Mouse (Mus musculus): ENCODE measurements around the gene Emc8. TPM values are rescaled to one million over a fixed set of nuclear protein-coding genes. Genes with fewer than 3 reads are reported as not detected.

Emc8 gene
- 10 to 100 TPM; 65.2 to 67.0 TPM for total RNA-seq (2021)

DNA sequence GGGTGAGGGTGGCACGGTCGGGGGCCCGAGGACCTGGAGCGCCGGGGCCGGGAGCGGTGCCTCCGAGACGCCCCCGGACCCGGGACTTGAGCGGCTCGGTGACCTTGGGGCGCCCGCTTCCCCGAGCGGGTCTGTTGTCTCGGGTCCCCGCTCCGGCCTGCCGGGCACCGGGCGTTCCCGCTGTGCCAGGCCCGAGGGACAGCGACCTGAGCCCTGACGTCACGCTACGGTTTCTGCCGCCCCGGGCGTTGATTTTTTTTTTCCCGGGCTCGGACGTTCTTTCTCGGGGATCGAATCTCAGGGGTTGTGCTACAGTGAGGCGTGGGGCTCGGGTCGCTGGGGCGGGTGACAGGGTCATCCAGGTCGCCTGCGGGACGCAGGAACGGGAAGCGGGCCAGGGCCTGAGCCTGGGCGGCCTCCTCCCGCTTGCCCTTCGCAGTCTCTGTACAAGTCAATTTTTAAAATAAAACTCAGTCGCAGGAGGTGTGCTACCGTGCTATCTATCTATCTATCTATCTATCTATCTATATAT, at the start of gene Emc8:
TSS of gene Emc8 (minus strand) at position 200 of the 532 bp plus-strand sequence.
- DNase-seq (ENCODE audit: low spot score in 2 of 2): no peak
- intact Hi-C loops (cut with DNase I): no loop called here

DNA sequence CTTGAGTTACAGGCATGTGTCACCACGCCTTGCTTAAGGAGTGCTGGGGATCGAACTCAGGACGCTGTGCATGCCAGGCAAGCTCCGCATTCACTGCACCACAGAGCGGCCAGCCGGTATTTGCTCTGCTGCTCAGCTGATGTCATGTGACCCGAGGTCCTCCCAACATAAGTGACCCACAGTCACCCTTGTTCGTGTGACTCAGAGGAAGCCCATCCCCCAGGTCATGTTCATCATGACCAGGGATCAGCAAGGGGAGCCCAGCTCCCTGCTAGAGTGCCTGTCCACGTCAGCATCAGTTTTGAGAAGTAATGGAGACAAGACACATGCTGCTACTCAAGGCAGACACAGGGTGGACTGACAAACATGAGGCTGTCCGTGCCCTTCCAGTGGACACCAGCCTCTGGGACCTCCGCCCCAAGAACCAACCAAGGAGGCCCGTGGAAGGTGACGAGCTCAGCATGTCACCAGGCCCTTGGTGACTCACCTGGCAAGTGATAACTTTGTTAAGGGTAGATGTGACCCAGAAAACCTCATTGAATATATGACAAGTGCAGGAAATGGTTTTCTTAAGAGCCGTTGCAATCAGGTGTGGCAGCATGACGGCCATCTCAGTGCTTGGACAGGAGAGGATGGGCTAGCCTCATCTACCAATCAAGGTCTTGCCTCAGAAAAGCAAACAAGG, 47.8 kb upstream of the Emc8 start:
- intact Hi-C loops (cut with DNase I): no loop called here
- DNase-seq (ENCODE audit: low spot score in 2 of 2): no peak

DNA sequence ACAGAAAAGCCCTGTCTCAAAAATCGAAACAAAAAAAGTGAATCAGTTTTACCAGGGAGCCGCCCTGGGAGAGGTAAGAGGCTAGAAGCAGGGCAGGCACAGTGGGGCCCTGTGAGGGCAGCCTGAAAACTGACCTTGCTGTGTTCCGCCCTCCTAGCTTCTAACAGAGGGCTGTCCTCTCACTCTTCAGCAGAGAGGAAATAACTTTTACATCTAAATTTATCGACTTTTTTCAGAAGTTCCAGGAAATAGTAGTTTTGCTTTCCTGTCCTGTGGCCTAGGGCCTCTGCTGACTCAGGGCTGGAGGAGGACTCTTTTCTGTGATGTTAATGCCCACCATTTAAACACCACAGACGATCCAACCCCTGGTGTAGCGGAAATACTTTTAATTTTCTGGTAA, 46.8 kb upstream of the Emc8 start:
- no peak for DNase-seq (ENCODE audit: low spot score in 2 of 2)
- intact Hi-C loops (cut with DNase I): no loop called here

DNA sequence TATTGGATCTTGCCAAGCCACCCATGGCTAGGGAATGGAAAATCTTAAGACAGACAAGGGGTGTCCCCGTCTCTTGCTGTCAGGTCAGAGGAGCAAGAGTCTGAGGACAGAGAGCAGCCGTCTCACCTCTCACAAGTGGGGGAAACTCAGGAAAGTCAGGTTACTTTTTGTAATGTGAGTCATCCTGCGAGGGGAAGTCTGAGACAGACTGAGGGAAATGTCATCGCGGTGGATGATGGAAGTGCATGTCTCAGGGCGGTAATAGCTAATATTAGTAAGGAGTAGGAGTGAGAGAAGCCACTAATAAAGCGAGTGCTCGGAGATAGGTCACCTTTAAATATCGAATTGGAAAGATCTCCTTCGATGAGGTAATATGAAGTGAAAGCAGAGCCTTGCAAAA, 40.8 kb upstream of the Emc8 start:
- no peak for DNase-seq (ENCODE audit: low spot score in 2 of 2)
- intact Hi-C loops (cut with DNase I): no loop called here

DNA sequence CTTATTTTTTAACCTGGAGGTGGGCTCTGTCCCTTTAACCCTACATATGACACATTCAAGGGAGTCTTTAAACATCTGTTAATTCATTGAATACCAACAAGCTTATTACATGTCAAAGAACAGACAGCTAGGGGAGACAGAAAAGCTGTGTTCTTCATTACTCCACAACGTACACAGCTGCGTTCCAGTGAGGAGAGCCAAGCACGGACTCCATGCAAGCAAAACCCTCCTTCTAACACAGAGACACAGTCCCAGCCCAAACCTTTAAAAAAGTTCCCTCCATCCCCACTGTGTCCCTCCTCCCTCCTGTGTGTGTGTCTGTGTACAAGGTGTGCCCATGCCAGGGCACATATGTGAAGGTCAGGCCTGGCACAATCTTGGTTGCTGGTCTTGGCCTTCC, 37.8 kb upstream of the Emc8 start:
- no peak for DNase-seq (ENCODE audit: low spot score in 2 of 2)
- intact Hi-C loops (cut with DNase I): no loop called here

DNA sequence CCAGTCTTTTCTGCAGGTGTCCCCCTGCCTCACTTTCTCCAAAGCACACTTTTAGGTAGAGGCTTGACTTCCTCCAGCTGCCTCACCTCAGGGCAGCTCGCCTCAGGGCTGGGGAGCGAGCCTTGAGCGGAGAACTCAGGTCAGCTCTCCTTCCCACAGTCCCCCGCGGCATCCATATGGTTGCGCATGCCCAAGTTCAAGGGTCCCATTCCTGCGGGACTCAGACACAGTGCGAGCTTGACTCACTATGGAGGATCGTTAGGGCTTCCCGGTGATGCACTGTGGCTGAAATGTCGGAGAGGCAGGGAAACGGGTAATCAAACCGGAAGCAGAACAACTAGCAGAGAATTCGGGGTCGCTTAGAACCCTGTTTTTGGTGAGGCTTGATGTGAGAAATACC, 36.8 kb upstream of the Emc8 start:
- intact Hi-C loops (cut with DNase I): no loop called here
- no peak for DNase-seq (ENCODE audit: low spot score in 2 of 2)

DNA sequence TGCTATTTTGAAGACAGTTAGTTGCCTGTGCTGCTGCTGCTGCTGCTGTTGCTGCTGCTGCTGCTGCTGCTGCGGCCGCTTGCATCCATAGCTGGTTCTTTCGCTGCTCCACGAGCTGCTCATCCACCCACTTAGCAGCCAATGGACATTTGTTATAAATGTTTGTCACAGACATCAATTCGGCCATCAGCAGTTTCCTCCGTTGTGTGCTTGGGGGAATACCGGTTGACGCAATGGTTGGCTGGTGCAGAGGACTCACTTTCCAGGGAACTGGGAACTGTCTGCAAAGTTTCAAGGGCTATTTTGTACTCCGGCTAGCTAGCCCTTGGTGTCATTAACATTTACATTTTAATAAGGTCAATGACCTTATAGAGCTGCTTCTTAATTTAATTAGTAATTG, 35.8 kb upstream of the Emc8 start:
- no peak for DNase-seq (ENCODE audit: low spot score in 2 of 2)
- intact Hi-C loops (cut with DNase I): no loop called here

DNA sequence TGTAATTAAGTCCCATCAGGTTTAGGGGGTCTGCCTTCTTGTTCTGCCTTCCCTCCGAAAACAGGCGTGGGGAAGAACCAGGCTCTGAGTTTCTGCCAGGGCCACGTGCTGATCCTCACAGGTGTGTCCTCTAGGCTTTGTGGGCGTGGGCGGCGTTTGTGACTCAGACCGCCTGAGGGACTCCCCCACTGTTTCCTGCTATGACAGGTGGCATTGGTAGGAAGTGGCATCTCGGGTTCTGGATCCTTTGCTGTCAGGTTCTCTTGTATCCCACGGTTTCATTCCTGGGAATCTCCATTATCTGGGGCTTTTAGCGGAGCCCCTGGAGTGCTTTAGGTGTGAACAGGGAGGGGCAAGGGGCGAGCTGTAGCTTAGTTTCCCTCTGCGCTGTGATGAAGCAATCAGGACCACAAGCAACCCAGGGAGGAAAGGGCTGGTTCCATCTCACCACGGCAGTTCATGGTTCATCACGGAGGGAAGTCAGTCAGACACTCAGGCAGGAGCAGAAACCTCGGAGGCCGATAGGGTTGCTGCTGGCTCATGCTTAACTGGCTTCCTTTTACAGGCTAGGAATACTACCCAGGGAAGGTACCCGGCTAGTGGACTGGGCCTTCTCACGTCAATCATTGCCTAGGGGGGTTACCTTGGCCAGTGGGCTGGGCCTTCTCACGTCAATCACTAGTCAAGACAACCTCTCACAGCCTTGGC, 33.5 kb upstream of the Emc8 start:
- DNase-seq (ENCODE audit: low spot score in 2 of 2): peak in 1 of 2 experiments; percentile 46

DNA sequence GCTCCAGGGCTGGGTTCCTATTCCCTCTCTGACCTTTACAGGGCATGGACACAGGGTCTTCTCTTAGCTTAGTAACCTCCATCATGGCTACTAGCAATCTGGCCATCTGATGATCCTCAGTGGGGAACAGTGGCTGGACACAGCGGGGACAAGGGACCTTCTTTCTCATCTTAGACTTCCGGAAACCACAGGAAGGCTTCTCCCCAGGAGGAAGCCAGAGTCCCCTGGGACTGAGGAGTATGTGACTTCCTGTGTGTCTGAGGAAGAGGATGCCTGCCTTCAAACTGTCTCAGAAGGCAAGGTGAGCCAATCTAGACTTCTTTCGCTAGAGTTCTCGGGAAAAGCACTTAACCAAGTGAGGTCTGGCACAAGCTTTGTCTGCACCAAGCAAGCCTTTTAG, 31.7 kb upstream of the Emc8 start:
- no peak for DNase-seq (ENCODE audit: low spot score in 2 of 2)
- intact Hi-C loops (cut with DNase I): no loop called here

More for the DNA sequence above, 33.5 kb upstream of the Emc8 start:
- intact Hi-C loops (cut with DNase I): no loop called here

DNA sequence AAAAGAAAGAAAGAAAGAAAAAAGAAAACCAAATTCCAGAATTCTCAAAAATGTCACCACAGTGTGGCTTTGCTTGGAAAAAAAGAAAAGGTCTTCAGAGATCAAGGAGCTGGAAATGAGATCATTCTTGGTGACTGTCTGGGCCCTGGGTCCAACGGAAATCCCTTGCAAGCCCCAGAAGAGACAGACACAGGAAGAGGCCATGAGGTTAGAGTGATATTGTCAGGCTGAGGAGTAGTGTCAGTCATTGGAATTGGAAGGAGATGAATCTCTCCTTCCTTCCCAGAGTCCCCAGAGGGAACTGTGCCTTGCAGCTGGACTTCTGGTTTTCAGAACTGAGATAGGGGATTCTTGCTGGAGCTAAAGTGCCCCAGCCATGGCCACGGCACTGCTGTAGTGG, 31.2 kb upstream of the Emc8 start:
- DNase-seq (ENCODE audit: low spot score in 2 of 2): no peak
- intact Hi-C loops (cut with DNase I): no loop called here

DNA sequence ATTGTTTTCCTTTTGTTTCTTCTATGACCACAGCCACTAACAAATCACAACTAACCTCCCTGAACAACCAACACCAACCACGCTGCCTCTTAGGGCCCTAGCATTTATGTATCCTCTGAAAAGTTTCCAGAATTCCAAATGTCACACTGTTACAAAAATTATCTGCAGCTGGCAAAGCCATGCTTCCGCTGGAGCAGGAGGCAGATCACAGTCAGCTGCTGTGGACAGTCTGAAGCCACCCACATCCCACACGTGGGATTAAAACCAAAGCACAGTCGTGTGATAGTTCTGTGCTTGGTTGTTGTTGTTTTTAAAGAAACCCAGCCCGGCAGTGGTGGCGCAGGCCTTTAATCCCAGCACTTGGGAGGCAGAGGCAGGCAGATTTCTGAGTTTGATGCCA, 30.7 kb upstream of the Emc8 start:
- intact Hi-C loops (cut with DNase I): no loop called here
- no peak for DNase-seq (ENCODE audit: low spot score in 2 of 2)

DNA sequence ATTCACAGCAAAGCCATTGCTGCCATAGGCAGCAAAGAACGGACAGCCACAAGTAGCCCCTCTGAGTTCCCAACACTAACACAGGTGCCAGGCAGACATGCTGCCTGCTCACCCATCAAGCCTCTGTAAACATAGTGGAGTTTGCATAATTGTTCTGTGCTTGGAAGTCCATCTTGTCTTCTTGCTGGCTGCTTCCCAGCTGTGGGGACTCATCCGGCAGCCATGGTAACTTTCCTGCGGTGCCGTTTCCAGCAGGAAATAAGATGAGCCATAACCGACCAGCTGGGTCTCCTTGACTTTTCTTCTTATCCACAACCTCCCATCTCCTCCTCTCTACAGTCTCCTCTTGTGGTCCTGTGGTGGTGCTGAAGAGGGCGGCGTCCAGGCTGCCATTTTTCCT, 30.1 kb upstream of the Emc8 start:
- intact Hi-C loops (cut with DNase I): no loop called here
- no peak for DNase-seq (ENCODE audit: low spot score in 2 of 2)

DNA sequence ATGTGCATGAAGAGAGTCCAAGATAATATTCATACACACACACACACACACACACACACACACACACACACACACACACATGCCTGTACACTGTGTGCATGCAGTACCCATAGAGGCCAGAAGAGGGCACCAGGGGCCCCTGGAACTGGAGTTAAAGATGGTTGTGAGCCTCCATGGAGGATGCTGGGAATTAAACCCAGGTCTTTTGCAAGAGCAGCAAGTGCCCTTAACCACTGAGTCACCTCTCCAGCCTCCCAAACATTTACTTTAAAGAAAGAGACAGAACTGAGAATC, 29.6 kb upstream of the Emc8 start:
- intact Hi-C loops (cut with DNase I): no loop called here
- no peak for DNase-seq (ENCODE audit: low spot score in 2 of 2)

DNA sequence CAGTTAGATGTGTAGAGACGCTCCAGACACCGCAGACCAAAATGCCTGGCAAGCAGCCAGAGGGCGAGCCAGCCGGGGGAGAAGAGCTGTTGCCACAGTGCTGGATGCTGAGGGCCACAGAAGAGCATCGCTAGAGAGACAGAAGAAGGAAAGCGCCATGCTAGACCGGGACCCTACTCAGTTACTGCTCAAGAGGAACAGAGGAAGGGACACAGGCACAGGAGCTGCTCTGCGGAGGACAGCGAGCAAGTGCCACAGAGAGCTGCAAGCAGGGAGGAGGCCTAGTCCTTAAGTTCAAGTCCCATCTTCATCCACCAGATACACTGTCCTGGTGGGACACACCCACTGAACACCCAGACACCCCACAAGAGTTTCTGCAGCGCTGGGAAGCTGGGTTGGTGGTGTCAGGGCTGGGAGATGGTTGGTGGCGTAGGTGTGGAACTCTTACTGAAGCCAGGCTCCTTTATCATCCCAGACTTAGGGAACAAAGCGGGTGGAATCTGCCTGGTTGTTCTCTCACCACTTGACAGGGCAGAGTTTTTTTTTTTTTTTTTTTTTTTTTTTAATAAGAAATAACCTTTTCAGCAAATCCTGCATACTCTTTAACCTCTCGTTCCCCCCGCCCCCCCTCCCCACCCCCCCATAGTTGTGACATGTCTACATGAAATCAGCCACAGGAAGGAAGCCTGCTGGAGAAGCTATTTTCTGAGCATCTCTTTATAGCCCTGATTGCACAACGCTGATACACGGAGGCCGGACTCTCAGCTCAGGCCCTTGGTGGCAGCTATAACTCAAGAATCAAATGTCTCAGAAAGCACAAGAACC, 29.0 kb upstream of the Emc8 start:
- no peak for DNase-seq (ENCODE audit: low spot score in 2 of 2)
- intact Hi-C loops (cut with DNase I): no loop called here

DNA sequence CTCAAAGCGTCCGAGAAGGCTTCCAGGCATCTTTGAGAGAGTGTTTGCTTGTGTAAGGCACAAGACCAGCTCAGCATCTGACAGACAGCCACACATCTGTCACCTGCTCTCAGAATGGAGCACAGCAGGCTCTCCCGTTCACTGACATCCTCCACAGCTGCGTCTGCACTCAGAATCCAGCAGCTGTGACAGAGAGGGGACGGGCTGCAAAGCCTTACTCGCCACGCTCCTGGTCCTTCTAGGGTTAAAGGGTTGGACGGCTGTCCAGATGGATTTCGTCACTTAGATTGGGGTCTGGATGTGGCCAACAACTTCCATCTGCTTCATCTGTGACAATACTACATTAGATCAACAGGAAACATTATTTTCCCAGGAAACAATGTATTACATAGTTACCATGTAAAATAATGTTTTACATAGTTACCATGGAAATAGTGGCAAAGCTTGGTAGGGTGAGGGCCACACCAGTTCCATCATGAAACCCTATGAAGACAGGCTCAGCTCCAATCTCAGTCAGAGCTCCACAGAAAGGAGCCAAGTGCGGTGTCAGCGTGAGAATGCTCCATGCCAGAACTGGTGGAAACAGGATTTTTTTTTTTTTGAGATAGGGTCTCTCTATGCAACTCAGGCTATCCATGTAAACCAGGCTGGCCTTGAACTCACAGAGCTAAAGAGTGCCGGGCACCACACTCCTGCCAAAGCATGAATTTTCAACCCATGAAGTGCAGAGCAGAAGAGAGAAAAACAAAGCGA, 28.2 kb upstream of the Emc8 start:
- no peak for DNase-seq (ENCODE audit: low spot score in 2 of 2)
- intact Hi-C loops (cut with DNase I): no loop called here

DNA sequence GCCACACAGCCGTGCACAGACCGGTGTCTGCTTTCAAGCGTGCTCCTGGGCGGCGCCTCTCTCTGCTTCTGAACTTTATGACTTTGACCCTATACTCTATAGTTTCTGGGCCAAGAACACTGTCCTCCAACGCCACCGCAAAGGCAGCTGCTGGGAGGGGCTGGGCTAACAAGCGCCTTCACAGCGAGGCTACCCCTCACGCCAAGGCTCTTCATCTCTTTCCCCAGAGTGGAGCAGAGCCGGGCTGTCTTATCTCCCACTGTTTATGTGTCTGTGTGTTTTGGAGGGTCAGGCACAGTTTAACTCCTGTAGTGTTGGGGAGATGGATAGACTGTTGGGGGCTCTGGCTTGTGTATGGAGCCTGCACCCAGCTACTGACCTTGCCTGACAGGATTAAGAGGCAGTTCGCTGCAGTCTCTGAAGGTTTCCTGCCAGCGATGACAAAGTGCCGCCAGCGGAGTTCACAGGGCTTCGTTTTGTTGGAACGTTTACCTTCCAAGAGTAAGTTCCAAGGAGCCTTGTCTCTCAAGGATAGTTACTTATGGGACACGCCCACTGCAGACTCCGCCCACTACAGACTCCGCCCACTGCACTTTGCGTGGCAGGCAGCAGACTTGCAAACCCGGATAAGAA, 25.6 kb upstream of the Emc8 start:
- intact Hi-C loops (cut with DNase I): no loop called here
- no peak for DNase-seq (ENCODE audit: low spot score in 2 of 2)

DNA sequence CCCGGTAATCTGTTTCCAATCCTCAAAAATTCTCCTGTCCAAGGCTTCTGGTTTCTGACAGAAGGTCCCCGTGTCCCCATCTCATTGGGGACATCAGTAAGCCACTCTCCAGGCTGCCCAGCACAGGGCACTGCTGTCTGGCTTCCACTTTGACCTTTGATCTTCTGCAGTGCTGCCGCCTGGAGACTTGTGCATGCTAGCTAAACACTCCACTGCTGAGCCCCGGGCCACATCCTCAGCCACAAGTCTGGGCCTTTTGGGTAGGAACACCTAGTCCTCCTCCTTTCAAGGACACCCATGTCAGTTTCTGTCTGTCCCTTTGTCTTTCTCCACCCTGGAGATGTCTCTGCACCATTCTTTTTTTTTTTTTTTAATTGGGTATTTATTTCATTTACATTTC, 24.6 kb upstream of the Emc8 start:
- intact Hi-C loops (cut with DNase I): no loop called here
- no peak for DNase-seq (ENCODE audit: low spot score in 2 of 2)

DNA sequence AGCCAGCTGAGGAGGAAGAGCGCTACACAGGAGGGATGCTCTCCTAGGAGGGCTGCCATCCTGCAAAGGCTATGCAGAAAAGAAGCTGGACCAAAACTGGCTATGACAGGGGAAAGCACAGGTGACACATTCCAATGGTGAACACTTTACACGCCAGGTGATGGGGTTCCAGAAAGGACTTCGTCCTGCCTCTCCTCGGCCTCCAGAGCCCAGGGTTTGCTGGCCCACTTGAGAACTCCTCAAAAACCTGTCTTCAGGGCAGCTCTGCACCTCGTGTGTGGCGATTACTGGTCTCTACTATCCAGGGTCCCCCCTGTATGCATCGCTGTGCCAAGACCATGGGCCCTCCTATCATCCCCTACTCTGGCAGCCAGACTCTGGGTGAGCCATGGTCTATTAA, 20.1 kb upstream of the Emc8 start:
- no peak for DNase-seq (ENCODE audit: low spot score in 2 of 2)
- intact Hi-C loops (cut with DNase I): no loop called here

DNA sequence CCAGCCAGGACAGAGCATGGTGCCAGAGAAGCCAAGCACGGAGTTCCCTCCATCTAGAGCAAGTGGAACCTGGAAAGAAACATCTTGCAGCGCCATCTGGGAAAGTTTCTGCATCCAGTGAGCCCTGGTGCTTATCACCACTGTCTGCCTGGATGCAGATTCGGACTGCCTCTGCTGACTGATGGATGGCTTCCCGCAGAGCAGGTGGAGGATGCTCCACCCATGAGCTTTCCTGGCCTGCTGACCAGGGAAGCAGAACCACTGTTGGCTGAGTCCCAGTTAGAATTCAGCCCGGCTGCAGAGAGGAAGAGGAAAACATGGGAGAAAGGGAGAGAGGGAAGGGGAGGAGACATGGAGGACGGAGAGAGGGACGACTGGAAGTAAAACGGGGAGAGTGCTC, 19.4 kb upstream of the Emc8 start:
- DNase-seq (ENCODE audit: low spot score in 2 of 2): no peak
- intact Hi-C loops (cut with DNase I): no loop called here

DNA sequence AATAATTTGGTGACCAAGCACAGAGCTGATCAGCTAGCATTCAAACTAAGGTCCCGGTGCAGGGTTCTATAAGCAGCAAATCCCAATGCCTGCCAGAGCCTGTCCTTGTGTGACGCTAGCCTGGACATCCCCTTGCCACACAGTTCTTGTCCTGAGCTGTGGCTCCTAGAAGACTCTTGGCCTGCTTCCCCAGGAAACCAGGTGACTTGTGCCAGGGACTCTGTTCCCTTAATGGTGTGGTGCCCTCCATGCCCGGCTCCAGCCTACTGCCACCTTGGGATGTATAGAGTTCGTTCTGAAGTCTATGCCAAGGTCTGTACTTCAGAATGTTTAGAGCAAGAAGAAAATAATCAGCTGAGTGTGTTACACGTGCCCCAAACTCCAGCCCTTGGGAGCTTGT, 18.2 kb upstream of the Emc8 start:
- DNase-seq (ENCODE audit: low spot score in 2 of 2): no peak
- intact Hi-C loops (cut with DNase I): no loop called here

Data from left cerebral cortex, postnatal 25 days (tissue).